Mouse (Mus musculus) G1E (cell line): Measurements from ENCODE around the gene Sgca. TPM values are rescaled to one million over a fixed set of nuclear protein-coding genes. Genes with fewer than 3 reads are reported as not detected.

Source experiments
- ATAC-seq: 2 replicates; pipeline ENCODE4 v1.8.0; 2016; ENCODE audit warnings: mild to moderate bottlenecking; ENCODE audit not compliant: insufficient number of reproducible peaks, poor library complexity, low FRiP score, severe bottlenecking; ENCODE audit errors: extremely low read depth
- DNase-seq: peaks from one replicate; pipeline ENCODE4 v3.0.0; 2012; ENCODE audit warnings: low spot score
- H3K27me3 ChIP-seq: 2 replicates; pipeline ENCODE4 v1.6.1; 2012; ENCODE audit warnings: mild to moderate bottlenecking, low read length, inconsistent platforms; ENCODE audit not compliant: insufficient read depth
- H3K36me3 ChIP-seq: replicated peaks from 2 replicates; pipeline ENCODE3; 2012; ENCODE audit warnings: mild to moderate bottlenecking, inconsistent platforms
- H3K4me1 ChIP-seq: 2 replicates; pipeline ENCODE4 v1.6.1; 2012; ENCODE audit warnings: low read depth, low read length, inconsistent platforms, mixed read lengths; ENCODE audit not compliant: insufficient read depth
- H3K4me3 ChIP-seq: 2 replicates; pipeline ENCODE4 v1.5.1; 2012; ENCODE audit warnings: low read depth, mild to moderate bottlenecking, inconsistent platforms, low read length, moderate library complexity, mixed read lengths
- H3K9me3 ChIP-seq: replicated peaks from 2 replicates; pipeline ENCODE4 v1.6.1; 2012; ENCODE audit warnings: inconsistent platforms
- CTCF ChIP-seq: IDR thresholded peaks from 2 replicates; pipeline ENCODE4 v1.5.1; 2012; ENCODE audit warnings: low read depth, low read length, inconsistent platforms, mixed read lengths
- GATA1 ChIP-seq: IDR thresholded peaks from 2 replicates; pipeline ENCODE4 v1.6.1; 2012; ENCODE audit warnings: borderline replicate concordance, low read length, inconsistent platforms, mixed read lengths
- GATA2 ChIP-seq: IDR thresholded peaks from 2 replicates; pipeline ENCODE4 v1.6.1; 2012; ENCODE audit warnings: low read depth, low read length, inconsistent platforms, borderline replicate concordance
- POLR2AphosphoS5 ChIP-seq: IDR thresholded peaks from 2 replicates; pipeline ENCODE4 v1.6.1; 2012; ENCODE audit warnings: low read depth, low read length, inconsistent platforms; ENCODE audit not compliant: insufficient replicate concordance
- TAL1 ChIP-seq: conservative IDR thresholded peaks from 2 replicates; pipeline ENCODE4 v1.6.1; 2012; ENCODE audit warnings: low read depth, low read length, inconsistent platforms, mixed read lengths
- polyA plus RNA-seq: library from polyadenylated mRNA; stranded (reverse); fragments of >175 nt; gene quantifications from 2 replicates; pipeline ENCODE4 v1.2.3, GENCODE M21; 2012
- total RNA-seq, 2 experiments: library from RNA; stranded (forward) in 1 of 2; stranded (reverse) in 1 of 2; fragments of 200-1000 nt in 1 of 2; fragments of >200 nt in 1 of 2; fragmentation: Nextera tagmentation in 1 of 2; gene quantifications; 2 replicates each; pipeline ENCODE4 v1.2.3; 2014 to 2017

Sgca gene
- total and polyA plus RNA-seq, 3 experiments = 0.87 TPM; not detected in 2

DNA sequence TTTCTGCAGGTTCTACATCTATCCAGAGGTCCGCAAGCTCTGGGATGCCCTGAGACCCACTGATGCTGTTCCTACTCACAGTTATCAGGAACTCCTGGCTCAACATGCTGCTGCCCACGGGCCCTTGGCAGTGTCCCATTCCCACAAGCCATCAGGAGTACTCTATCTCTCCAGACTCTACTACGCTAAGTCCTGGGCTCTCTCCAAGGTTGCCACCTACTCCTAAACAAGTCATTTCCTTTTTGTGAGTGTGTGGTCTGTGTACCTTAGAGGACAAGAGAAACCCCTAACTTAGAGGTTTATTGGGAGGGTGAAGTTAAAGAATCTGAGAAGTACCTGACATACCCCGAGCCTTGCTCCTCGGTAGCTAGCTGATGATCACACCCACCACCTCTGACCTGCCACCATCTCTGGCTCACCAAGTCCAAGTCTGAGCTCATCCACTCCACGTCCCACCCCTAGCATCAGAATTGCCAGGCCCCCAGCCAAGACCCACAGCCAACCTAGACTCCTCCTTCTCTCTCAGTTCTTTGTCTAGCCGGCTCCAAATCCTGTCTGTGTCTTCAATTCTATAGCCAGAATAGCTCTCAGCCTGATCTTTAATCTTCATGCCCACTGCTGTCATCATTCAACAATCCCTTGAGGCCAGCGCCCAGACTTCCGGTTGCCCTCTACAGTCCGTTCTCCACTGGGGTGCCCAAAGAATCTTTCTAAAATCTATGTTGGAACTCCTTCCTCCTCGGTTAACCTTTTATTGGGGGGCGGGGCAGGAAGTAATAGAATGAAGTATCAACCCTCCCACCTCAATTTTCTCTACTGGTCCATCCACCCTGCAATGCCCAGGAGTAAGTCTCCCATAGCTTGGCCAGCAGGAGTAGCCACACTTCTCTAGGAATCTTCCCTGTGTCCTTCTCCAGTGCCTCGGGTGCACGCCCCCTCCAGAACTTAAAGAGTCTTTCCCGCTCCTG lies 32.8 kb upstream of the Sgca start:
- peak overlapping the region; percentile 83 for H3K4me3 ChIP-seq
- H3K36me3 ChIP-seq = peaks cover 46% of the 10 kb centered on the region
- no peak for DNase-seq
- no peaks in the 10 kb centered on the region for H3K9me3 ChIP-seq
- peaks cover 87% of the 10 kb centered on the region for H3K4me1 ChIP-seq
- H3K27me3 ChIP-seq = no peaks in the 10 kb centered on the region
- no peak for ATAC-seq
- TF ChIP-seq GATA2 (no peak), CTCF (no peak), GATA1 (no peak), POLR2AphosphoS5 (no peak; the same call in 1 of the 2 replicates), TAL1 (no peak)

DNA sequence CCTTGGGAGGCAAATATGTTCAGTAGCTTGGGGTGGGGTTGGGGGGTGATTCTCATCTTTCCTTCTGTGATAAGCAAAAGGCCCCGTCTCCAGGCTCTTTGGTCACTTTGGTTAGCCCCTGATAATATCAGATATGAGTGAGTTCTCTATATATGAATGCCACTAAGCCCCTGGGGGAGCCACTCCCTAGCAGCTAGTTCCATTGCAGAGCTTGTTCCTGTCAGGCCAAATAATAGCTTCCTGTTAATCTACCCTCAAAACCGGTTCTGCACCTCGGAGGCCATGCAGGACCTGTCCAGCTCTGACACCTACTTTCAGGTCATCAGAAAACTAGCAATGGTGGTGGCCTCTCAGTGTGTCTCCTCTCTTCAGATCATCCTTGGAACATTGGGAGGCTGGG lies 31.3 kb upstream of the Sgca start:
- H3K4me3 ChIP-seq = peak overlapping the region; percentile 46; the same call in 1 of the 2 replicates
- H3K27me3 ChIP-seq = no peaks in the 10 kb centered on the region
- no peaks in the 10 kb centered on the region for H3K9me3 ChIP-seq
- DNase-seq = no peak
- H3K4me1 ChIP-seq = peaks cover 89% of the 10 kb centered on the region
- peaks cover 48% of the 10 kb centered on the region for H3K36me3 ChIP-seq
- no peak for TF ChIP-seq CTCF
- ATAC-seq = no peak

DNA sequence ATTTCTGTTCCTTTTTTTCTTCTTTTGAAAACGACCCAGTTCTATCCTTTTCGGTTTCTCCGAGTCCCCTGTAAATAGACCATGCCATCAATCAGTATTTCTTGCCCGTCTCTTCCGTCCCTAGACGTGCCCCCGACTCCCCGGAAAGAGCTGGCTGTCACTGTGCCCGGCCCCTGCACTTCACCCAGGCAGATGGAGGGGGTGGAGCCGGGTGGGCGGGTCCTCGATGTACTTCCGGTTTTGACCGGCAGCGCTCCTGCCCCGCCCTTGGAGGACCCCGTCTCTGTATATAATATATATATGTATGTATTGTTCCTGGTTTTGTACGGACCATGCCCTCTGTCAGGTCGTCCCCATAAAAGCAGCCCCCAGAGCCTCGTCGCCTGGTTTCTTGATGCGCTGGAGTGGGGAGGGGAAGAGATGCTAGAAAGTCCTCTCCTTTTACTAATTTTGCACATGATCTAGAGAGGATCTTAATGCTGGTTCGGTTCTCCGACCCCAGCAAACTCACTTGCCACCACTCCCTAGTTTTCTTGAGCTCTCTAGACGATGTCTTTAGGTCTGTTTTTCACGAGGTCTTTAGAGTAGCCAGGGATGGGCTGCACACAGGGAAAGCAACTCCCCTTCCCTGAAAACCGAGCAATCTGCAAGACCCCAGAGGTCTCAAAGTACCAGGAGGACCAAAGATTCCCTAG lies 30.5 kb upstream of the Sgca start:
- H3K27me3 ChIP-seq = no peaks in the 10 kb centered on the region
- TF ChIP-seq TAL1 (no peak), POLR2AphosphoS5 (no peak), GATA2 (no peak), CTCF (no peak), GATA1 (no peak)
- DNase-seq = peak; percentile 89
- no peaks in the 10 kb centered on the region for H3K9me3 ChIP-seq
- peak; percentile 46; the same call in 1 of the 2 replicates for ATAC-seq
- peaks cover 89% of the 10 kb centered on the region for H3K4me1 ChIP-seq
- peak overlapping the region; percentile 56; the same call in 1 of the 2 replicates for H3K4me3 ChIP-seq
- peaks cover 55% of the 10 kb centered on the region for H3K36me3 ChIP-seq

DNA sequence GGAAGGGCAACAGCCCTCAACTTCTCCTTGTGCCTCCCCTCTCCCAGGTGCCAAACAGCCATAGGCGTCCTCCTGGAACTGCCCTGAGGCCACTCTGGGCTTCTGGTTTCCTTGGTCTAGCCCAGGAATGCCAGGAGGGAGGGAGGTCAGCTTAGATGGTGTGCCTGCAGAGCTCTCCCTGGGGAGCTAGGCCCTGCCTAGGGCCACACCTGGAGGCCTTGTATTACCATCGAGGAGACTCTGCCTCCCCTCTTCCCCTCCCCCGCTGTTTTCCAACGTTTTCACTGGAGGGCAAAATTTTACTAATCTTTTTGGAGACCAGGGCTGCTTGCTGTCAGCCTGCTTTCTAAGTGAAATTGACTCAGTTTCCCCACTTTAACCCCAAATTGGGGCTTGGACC lies 29.9 kb upstream of the Sgca start:
- Histone ChIP-seq H3K4me1 (peaks cover 88% of the 10 kb centered on the region), H3K4me3 (peak overlapping the region; percentile 56; the same call in 1 of the 2 replicates), H3K9me3 (no peaks in the 10 kb centered on the region), H3K27me3 (no peaks in the 10 kb centered on the region), H3K36me3 (peaks cover 62% of the 10 kb centered on the region)
- no peak for ATAC-seq
- DNase-seq = no peak
- TF ChIP-seq TAL1 = no peak

DNA sequence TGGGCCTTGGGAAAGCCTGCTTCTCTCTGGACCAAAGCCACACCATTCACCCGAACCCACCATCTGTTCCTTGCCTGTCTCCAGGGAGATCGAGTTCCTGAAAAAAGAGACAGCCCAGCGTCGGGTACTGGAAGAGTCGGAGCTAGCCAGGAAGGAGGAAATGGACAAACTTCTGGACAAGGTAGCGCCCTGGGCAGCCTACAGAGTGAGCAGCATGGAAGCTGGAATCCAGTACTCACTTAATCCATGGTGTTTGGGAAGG lies 28.7 kb upstream of the Sgca start:
- DNase-seq (no peak), ATAC-seq (no peak)
- no peaks in the 10 kb centered on the region for H3K9me3 ChIP-seq
- TF ChIP-seq GATA2 (no peak), TAL1 (no peak), CTCF (no peak), GATA1 (no peak)
- H3K27me3 ChIP-seq = no peaks in the 10 kb centered on the region
- peaks cover 74% of the 10 kb centered on the region for H3K36me3 ChIP-seq
- H3K4me3 ChIP-seq = no peak overlapping the region
- peaks cover 98% of the 10 kb centered on the region for H3K4me1 ChIP-seq

DNA sequence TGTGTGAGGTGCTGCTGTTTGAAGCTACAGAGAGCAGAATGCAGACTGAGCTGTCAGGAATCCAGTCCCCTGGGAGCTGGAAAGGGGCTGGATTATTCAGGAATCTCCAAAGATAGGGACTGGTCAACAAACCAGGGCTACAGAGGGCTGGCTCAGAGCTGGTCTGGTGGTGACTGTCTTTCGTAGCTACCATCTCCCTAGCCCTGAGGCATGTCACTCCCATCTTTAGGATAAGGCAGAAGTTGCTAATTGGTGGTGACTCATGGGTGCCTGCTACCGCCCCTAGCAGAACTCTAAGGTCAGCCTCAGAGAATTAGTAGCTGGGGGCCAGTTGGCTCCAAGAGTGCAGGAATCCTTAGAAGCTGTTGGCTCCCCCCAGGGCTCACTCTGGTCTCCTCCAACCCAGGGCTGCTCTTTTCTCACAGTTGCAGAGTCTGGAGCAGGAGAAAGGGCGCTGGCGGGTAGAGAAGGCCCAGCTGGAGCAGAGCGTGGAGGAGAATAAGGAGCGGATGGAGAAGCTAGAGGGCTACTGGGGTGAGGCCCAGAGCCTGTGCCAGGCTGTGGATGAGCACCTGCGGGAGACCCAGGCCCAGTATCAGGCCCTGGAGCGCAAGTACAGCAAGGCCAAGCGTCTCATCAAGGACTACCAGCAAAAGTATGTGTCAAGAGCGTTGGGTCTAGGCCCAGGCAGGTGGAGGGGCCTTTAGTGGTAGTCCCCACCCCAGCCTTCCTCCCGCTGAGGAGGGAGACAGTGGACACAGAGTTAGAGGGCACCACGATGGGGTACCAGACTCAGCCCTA lies 28.2 kb upstream of the Sgca start:
- H3K36me3 ChIP-seq = peaks cover 79% of the 10 kb centered on the region
- no peaks in the 10 kb centered on the region for H3K27me3 ChIP-seq
- H3K9me3 ChIP-seq = no peaks in the 10 kb centered on the region
- DNase-seq (no peak), ATAC-seq (no peak)
- TF ChIP-seq CTCF (no peak), GATA1 (no peak), TAL1 (no peak), GATA2 (no peak), POLR2AphosphoS5 (no peak)
- peaks cover 99% of the 10 kb centered on the region for H3K4me1 ChIP-seq
- H3K4me3 ChIP-seq = no peak overlapping the region
